Mouse (Mus musculus) intestine, postnatal 0 days (tissue): ENCODE measurements around the gene Tmco4. TPM values are rescaled to one million over a fixed set of nuclear protein-coding genes. Genes with fewer than 3 reads are reported as not detected.

Experiments used
- ATAC-seq: fragments of 200-750 bp; cut with Nextera tagmentation; 2 replicates; pipeline ENCODE4 v1.8.0; 2017; ENCODE audit warnings: mild to moderate bottlenecking, moderate TSS enrichment, moderate library complexity
- H3K27ac ChIP-seq: fragments of 300-500 bp; sonication (generic); 2 replicates; pipeline ENCODE4 v1.5.1; 2014; ENCODE audit warnings: mild to moderate bottlenecking, low read depth, low read length, moderate library complexity
- H3K27me3 ChIP-seq: fragments of 300-500 bp; sonication (generic); replicated peaks from 2 replicates; pipeline ENCODE4 v1.6.1; 2014; ENCODE audit warnings: low read length, mixed read lengths; ENCODE audit not compliant: control insufficient read depth, insufficient read depth
- H3K36me3 ChIP-seq: fragments of 300-500 bp; sonication (generic); 2 replicates; pipeline ENCODE4 v1.6.1; 2014; ENCODE audit warnings: mild to moderate bottlenecking, moderate library complexity; ENCODE audit not compliant: control insufficient read depth, insufficient read depth
- H3K4me1 ChIP-seq: fragments of 300-500 bp; sonication (generic); replicated peaks from 2 replicates; pipeline ENCODE4 v1.6.1; 2014; ENCODE audit warnings: antibody characterized with exemption, low read length, mixed read lengths; ENCODE audit not compliant: control insufficient read depth, insufficient read depth
- H3K4me2 ChIP-seq: fragments of 300-500 bp; sonication (generic); replicated peaks from 2 replicates; pipeline ENCODE4 v1.6.1; 2014; ENCODE audit warnings: low read depth, mild to moderate bottlenecking, moderate library complexity
- H3K4me3 ChIP-seq: fragments of 300-500 bp; sonication (generic); 2 replicates; pipeline ENCODE4 v1.5.1; 2014; ENCODE audit warnings: low read depth, low read length
- H3K9ac ChIP-seq: fragments of 300-500 bp; sonication (generic); 2 replicates; pipeline ENCODE4 v1.6.1; 2014; ENCODE audit warnings: mild to moderate bottlenecking, low read depth, low read length
- H3K9me3 ChIP-seq: fragments of 300-500 bp; sonication (generic); 2 replicates; pipeline ENCODE4 v1.6.1; 2016; ENCODE audit warnings: mixed run types; ENCODE audit not compliant: control insufficient read depth
- CTCF ChIP-seq: sonication (generic); IDR thresholded peaks from 2 replicates; pipeline ENCODE4 v1.5.1; 2016; ENCODE audit warnings: low read depth, mild to moderate bottlenecking, control low read depth, antibody characterized with exemption, moderate library complexity
- WGBS: fragments of 180-500 bp; shearing (Covaris S2); extraction: QIAGEN DNeasy Blood & Tissue Kit; methylation state at CpG from one replicate; pipeline ENCODE4 v1.1.7; 2014; 5-methylcytosine and 5-hydroxymethylcytosine counted together
- polyA plus RNA-seq: library from polyadenylated mRNA; unstranded; fragments of >200 nt; fragmentation: Nextera tagmentation; extraction: Ambion mirVana; gene quantifications from 2 replicates; pipeline ENCODE4 v1.2.1, GENCODE M21; 2015

Tmco4 gene
- polyA plus RNA-seq, 1 experiment from 2014 or later = 11.0 TPM

DNA sequence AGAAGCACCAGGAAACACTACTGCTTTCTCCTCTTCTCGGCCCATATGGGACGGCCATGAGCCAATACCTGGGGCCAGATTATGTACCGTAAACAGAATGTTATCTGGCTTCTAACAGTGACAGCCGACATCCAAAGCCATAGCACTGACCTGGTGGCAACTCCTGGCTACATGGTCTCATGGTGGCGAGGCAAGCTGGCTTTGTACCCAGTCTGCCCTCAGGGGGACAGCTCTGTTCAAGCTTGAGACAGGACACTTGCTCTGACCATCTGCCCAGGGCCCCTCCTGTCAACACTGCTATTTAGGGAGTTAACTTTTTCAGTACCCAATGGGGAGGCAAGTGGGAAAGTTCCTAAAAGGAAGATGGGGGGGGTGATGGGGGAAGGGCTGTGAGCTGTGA, 84.6 kb downstream of the Tmco4 start:
- Histone ChIP-seq H3K27ac (no peak overlapping the region), H3K9me3 (no peaks in the 10 kb centered on the region), H3K27me3 (no peaks in the 10 kb centered on the region), H3K4me2 (no peak overlapping the region), H3K36me3 (peaks cover 12% of the 10 kb centered on the region; the same call in 1 of the 2 replicates), H3K4me1 (no peaks in the 10 kb centered on the region), H3K9ac (no peak overlapping the region), H3K4me3 (no peak overlapping the region)
- 59% methylated on average over 5 of the region's 5 CpGs for WGBS
- TF ChIP-seq CTCF = no peak
- no peak for ATAC-seq

DNA sequence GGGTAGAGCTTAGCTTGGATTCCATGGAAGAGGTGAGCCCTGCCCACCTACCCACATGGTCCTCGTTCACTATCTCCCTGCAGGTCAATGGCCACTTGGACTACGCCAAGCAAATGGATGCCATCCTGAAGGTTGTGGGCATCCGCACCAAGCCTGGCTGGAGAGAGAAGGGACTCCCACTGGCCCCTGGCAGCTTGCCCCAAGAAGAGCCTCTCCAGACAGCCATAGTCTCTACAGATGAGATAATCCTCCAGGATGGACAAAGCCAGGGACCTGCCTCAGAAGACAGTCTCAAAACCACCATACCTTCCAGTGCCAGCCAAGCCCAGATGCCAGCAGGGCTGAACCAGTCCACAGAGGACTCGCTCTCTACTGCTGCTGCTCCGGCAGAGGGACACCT, 85.3 kb downstream of the Tmco4 start:
- Histone ChIP-seq H3K4me3 (no peak overlapping the region), H3K9ac (no peak overlapping the region), H3K4me1 (no peaks in the 10 kb centered on the region), H3K27me3 (no peaks in the 10 kb centered on the region), H3K9me3 (no peaks in the 10 kb centered on the region), H3K36me3 (peaks cover 12% of the 10 kb centered on the region; the same call in 1 of the 2 replicates), H3K4me2 (no peak overlapping the region), H3K27ac (no peak overlapping the region)
- TF ChIP-seq CTCF = no peak
- ATAC-seq = no peak
- 88% methylated on average over 5 of the region's 5 CpGs for WGBS

DNA sequence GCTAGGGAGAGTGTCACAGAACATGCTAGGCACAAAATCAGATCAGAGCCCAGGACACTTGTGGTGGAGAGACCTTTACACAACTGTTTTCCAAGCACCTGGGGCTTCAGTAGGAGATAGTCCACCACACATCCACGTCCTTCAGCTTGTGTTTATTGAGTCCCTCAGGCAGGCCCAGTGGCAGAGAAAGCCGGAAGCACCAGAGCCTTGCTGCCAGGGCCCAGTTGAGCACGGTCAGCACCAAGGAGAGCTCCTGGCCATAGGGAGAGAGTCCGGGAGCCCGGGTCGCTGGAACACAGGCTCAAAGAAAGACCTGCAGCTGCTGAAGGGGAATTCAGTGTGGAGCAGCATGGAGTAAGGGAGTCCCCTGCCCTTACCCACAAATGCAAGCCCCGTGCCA, 86.9 kb downstream of the Tmco4 start:
- TF ChIP-seq CTCF = no peak
- no peak overlapping the region for H3K27ac ChIP-seq
- peaks cover 8% of the 10 kb centered on the region; the same call in 1 of the 2 replicates for H3K36me3 ChIP-seq
- no peaks in the 10 kb centered on the region for H3K27me3 ChIP-seq
- H3K4me3 ChIP-seq = no peak overlapping the region
- no peaks in the 10 kb centered on the region for H3K4me1 ChIP-seq
- 6% methylated on average over 7 of the region's 7 CpGs for WGBS
- no peak overlapping the region for H3K9ac ChIP-seq
- no peak for ATAC-seq
- H3K9me3 ChIP-seq = no peaks in the 10 kb centered on the region
- no peak overlapping the region for H3K4me2 ChIP-seq

DNA sequence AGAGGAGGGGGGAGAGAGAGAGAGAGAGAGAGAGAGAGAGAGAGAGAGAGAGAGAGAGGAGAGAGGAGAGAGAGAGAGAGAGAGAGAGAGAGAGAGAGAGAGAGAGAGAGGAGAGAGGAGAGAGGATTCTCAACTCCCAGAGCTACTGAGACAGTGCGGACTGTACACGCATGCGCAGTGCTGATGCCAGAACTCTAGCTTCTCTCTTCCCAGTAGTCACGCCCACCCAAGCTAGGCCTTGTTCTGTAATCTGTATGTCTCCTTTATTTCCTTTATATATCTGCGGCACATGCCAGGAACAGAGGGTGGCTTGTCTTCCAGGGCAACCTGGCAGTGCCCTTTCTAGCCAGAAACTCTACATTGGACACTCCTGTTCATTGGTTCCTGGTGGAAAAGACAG, 92.1 kb downstream of the Tmco4 start:
- WGBS = 81% methylated on average over 5 of the region's 5 CpGs
- H3K4me1 ChIP-seq = no peaks in the 10 kb centered on the region
- H3K9me3 ChIP-seq = no peaks in the 10 kb centered on the region
- no peaks in the 10 kb centered on the region for H3K36me3 ChIP-seq
- no peak for ATAC-seq
- H3K27ac ChIP-seq = no peak overlapping the region
- no peak for TF ChIP-seq CTCF
- no peaks in the 10 kb centered on the region for H3K27me3 ChIP-seq
- H3K9ac ChIP-seq = no peak overlapping the region
- no peak overlapping the region for H3K4me2 ChIP-seq
- H3K4me3 ChIP-seq = no peak overlapping the region

DNA sequence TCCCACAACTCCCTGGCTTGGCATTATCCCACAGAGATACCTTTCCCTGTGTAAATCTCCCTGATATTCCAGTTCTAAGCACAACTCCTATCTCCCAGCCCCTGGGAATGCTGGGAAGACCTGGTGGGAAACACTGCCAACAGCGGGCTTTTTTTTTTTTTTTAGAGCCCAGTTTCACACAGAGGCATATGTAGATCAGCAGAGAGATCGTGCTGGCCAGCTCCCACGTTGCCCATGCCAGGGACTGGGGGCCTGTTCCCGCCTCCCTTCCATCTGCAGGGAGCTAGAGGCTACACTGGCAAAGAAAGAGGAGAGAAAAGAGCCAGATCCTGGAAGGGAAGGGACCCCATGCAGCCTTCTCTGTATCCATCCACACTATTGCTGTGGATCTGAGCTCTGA, 95.6 kb downstream of the Tmco4 start:
- H3K27ac ChIP-seq = no peak overlapping the region
- WGBS = 45% methylated on average over 4 of the region's 4 CpGs
- H3K4me2 ChIP-seq = no peak overlapping the region
- no peak overlapping the region for H3K9ac ChIP-seq
- no peak overlapping the region for H3K4me3 ChIP-seq
- TF ChIP-seq CTCF = no peak
- no peaks in the 10 kb centered on the region for H3K4me1 ChIP-seq
- H3K9me3 ChIP-seq = no peaks in the 10 kb centered on the region
- H3K27me3 ChIP-seq = peaks cover 5% of the 10 kb centered on the region; the same call in 1 of the 2 replicates
- no peaks in the 10 kb centered on the region for H3K36me3 ChIP-seq
- no peak for ATAC-seq

DNA sequence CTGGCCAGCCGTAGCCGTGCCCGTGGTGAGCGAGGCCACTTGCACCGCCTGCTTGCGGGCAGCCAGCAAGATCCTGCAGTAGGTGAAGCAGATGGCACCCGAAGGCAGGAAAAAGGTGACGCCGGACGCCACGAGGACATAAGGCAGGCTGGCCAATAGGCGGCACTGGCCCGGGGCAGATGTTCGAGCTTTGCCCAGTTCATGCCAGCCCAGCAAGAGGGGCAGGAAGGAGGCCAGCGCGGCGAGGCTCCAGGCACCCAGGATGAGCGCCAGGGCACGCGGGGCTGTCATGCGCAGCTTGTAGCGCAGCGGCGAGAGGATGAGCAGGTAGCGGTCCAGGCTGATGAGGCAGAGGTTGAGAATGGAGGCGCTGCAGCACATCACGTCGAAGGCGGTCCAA, 101.4 kb downstream of the Tmco4 start:
- H3K4me1 ChIP-seq = peaks cover 3% of the 10 kb centered on the region; the same call in 1 of the 2 replicates
- no peak overlapping the region for H3K27ac ChIP-seq
- 0 out of 2 replicates have a peak, but pooled peaks have one; percentile 2 for TF ChIP-seq CTCF
- no peak overlapping the region for H3K9ac ChIP-seq
- no peak overlapping the region for H3K4me3 ChIP-seq
- WGBS = 25% methylated on average over 29 of the region's 29 CpGs
- peaks cover 41% of the 10 kb centered on the region for H3K27me3 ChIP-seq
- H3K4me2 ChIP-seq = peak overlapping the region; percentile 91; the same call in 1 of the 2 replicates
- H3K9me3 ChIP-seq = no peaks in the 10 kb centered on the region
- H3K36me3 ChIP-seq = no peaks in the 10 kb centered on the region
- ATAC-seq = no peak
